Mouse (Mus musculus) lung, adult 10 weeks (tissue): ENCODE results near the gene Mdm2. TPM values are rescaled to one million over a fixed set of nuclear protein-coding genes. Genes with fewer than 3 reads are reported as not detected.

Source experiments
- polyA plus RNA-seq: library from polyadenylated mRNA; stranded (reverse); fragments of 350-450 nt; fragmentation: Illumina TruSeq; extraction: RNeasy Lipid Tissue Mini Kit (QIAGEN cat#74804); gene quantifications from one replicate; pipeline ENCODE4 v1.2.3, GENCODE M21; 2014; ENCODE audit warnings: low read depth, low replicate concordance; ENCODE audit not compliant: insufficient read depth

Mdm2 gene
- polyA plus RNA-seq: 23.3 TPM

DNA sequence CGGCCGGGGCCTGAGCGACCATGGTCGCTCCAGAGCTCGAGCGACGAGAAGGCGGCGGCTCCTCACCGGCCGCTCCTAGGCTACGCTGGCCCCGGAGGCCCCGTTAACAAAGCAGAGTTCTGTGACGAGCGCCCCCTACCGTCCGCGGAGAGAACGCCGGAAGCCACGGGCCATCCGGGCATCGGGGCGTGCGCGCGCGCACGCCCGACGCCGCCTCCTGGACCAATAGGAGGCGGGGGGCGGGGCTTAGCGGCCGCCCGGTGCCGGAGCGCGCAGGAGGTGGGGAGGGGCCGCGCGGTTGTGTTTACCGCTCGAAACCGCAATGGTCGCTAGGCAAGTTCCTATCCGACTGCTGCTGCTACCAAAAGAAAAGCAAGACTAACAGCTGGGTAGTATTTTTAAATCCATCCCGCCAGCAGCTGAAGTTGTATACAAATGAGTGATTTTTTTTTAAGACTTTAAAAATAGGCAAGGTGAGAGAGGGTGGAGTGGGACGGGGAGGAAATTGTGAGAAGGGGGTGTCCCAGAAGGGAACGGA is at the start of gene Mdm2:
Gene Mdm2, minus strand, starts transcription at position 155 of the 538 bp plus-strand sequence.

DNA sequence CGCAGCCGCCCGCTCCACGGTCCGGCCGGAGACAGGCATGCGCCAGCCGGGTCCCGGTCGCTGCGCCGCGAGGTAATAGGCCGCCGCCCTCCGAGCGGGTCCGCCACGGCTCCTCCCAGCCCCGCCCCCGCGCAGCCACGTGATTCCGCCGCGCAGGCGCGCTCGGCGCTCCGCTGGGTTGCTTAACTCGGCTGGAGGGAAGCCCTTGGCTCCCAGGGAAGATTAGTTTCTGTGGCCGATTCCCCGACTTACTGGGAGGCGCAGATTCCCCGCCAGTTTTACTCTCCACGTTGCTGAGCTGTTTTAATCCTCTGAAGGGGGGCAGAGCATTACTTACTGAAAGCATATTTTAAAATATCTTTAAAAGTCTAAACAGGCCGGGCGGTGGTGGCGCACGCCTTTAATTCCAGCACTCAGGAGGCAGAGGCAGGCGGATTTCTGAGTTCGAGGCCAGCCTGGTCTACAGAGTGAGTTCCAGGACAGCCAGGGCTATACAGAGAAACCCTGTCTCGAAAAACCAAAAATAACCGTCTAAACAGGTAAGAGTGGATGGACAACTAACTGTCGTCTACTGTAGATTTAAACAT is 35.8 kb upstream of the Mdm2 start, which contains the start of gene Slc35e3:
Gene Slc35e3, minus strand, starts transcription at position 69 of the 587 bp plus-strand sequence.

Other genes with a start within 250 kb of the Mdm2 start
- gene Cpm, start 81.3 kb downstream of the Mdm2 start, polyA plus RNA-seq: 32.1 TPM
- 12.7 TPM for gene Slc35e3, start 35.6 kb upstream of the Mdm2 start, polyA plus RNA-seq
- 6.9 TPM for gene Nup107, start 81.9 kb upstream of the Mdm2 start, polyA plus RNA-seq
- 182 TPM for gene Rap1b, start 135.3 kb upstream of the Mdm2 start, polyA plus RNA-seq